Mouse (Mus musculus) cerebellum, adult 18-20 months (tissue): ENCODE measurements around the gene Ms4a14.
"Not testable (repeated sequence)": the region's sequence is repeated elsewhere in the genome, so short reads cannot be mapped to it uniquely, and the experiment has no call there.

Experiments used
- DNase-seq, 2 experiments: peaks; one replicate each; pipeline ENCODE4 v3.0.0; 2021

The Ms4a14 gene

GRCm38 (mm10) chr19:11314354-11314753 lies at the start of gene Ms4a14:
Gene Ms4a14, minus strand, starts transcription at chr19:11314454.
- DNase-seq, result no peak

DNA sequence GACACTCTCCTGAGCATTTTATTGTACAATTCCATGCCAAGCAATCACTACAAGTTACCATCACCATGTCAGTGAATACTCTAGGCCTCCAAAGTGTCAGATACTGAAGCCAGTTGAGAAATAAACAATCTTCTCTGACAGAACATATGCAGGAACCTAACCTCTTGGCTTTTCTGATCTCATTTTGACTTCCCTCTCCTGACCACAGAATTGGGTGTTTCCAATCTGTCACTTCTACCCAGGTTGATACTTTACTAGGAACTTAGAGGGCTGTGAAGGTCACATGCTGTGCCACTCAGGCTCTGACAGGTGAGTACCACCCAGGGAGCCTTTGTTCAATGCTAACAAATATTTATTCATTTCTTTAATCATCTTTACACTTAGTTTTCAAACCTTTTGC lies 47.7 kb upstream of the Ms4a14 start:
- no peak for DNase-seq

- no peak for DNase-seq
These were observed 45.9 kb upstream of the Ms4a14 start for GRCm38 (mm10) chr19:11360106-11360505.

DNA sequence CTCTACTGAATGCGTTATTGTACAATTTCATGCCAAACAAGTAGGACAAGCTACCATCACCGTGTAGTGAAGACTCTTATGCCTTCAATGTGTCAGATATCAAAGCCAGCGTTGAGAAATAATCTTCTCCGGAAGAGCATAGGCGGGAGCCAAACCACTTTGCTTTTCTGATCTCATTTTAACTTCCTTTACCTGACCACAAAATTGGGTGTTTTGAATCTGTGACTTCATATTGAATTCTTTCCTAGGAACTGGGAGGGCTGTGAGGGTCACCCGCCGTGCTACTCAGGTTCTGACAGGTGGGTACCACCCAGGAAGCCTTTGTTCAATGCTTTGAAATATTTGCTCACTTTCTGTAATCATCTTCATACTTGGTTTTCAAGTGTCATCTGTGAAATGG lies 41.5 kb upstream of the Ms4a14 start:
- no peak for DNase-seq

DNA sequence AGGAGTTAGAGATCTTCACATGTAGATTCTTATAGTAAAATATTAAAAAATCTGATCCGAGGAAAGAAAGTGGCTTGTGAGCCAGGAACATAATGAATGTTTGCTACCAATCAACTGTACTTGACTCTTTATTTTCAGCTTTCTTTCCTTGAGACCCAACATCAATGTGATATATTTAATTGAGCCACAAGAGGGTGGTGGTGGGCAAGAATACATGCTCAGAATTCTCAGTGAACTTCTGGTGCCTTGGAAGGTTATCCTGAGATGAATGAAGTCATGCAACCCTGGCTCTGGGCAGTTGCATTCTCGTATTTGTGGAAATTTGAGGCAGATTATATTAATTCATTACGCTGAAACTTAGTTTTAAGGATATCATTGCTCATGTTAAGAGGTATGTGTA lies 37.6 kb upstream of the Ms4a14 start:
- DNase-seq, result no peak

DNA sequence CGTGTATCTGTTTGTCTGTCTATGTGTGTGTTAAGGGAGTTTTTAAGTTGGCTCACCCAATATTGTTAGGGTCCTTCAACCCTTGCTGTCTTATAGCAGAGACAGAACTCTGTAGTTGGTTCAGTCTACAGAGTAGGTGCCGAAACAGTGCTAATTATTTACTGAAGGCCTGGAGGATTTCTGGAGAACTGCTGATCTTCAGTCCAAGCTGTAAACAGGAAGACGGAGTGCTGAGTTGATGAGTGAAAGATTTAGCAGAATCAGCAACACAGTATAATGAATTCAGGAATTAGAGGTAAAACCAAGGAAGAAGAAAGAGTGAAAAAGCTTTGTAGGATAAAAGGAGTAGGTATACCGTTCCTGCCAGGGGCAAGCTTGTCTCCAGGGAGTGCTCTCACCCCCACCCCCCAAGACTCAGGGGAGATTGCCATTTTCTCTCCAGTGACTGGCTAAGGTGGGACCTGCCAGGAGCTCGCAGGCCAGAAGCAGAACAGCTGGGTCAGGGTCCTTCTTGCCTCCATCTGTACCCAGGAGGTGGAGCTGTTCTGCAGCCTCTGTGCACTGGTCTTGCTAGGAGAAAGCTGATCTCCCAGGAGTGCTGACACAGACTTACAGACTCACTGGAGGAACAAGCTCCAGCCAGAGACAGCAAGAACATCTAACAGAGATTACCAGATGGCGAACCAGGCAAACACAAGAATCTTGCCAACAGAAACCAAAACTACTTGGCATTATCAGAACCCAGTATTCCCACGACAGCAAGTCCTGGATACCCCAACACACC lies 35.6 kb upstream of the Ms4a14 start:
- no peak for DNase-seq

GRCm38 (mm10) chr19:11343992-11344391 lies 29.7 kb upstream of the Ms4a14 start:
- no peak for DNase-seq

DNA sequence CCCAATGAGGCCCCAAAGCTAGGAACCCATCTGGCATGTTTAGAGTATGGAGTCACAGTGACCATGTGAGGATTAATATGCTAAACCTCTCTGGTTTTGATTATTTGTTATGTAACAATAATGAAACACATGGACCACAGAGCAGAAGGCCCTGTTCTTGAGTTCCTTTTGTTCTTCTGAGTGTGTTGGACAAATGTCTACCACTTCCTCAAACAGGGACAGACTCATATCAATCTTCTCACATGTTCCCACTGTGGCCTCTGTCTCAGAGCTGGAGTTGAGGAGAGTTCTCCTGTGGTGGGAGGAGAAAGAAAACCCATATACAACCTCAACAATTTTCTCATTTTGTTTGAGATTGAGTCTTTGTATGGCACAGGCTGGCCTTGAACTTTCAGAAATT lies 28.9 kb upstream of the Ms4a14 start:
- DNase-seq, result no peak

GRCm38 (mm10) chr19:11335932-11336331 lies 21.7 kb upstream of the Ms4a14 start, which contains the start of gene Ms4a7:
Gene Ms4a7, minus strand, starts transcription at chr19:11336146.
- no peak for DNase-seq

GRCm38 (mm10) chr19:11321123-11321522 lies 6.9 kb upstream of the Ms4a14 start:
- DNase-seq, result no peak

DNA sequence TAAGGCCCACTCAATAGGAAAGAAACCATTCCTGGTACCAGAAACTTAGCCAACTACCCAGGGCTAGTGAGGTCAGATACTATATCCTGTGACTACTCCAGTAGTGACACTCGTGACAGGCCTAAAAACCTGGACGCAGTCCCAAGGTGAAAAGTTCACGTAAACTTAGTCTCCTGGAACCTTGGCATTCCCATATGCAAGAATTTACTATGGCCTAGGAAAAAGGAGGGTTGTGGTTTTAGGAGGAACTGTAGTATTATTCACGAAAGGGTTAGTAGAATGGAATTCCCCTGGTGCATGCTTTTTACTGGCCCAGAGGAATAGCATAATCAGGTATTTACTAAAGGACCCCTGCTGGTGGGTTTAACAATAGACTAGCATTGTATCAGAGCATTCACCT lies 2.5 kb upstream of the Ms4a14 start:
- no peak for DNase-seq

DNA sequence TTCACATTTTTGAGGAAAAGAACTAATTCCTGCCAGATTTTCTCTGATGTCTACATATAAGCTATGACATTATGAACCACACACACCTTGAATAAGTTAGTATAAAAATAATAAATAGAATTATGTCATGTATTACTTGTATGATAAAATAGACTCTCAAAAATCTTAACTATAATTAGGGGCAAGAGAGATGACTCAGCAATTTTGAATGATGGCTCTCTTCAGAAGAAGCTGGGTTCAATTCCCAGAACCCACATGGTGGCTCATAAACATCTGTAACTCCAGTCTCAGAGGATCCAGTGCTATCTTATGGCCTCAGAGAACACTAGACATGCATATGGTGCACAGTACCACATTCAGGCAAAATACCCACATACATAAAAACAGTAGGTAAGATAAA lies 5.4 kb downstream of the Ms4a14 start:
- no peak for DNase-seq

GRCm38 (mm10) chr19:11299529-11299928 lies 14.7 kb downstream of the Ms4a14 start:
- not testable (repeated sequence) for DNase-seq

- DNase-seq, result no peak
These were observed 15.3 kb downstream of the Ms4a14 start for GRCm38 (mm10) chr19:11298939-11299338.

DNA sequence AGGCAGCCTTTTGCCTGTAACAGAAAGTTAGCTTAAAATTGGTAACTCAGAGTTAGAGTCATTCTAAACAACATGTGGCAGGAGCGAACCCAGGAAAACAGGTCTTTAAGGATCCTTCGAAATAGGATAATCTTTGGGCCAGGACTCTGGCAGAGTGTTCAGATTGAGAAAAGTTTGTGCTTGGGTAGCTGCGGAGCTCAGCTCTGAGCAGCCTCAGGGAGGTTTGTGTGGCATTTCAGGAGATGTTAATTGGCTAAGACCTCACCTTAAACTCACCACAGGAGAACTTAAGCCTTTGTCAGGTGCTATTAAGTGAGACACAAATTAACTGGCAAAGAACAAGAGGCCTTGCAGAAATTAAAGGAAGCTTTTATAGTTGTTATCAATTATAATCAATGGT lies 20.6 kb downstream of the Ms4a14 start:
- not testable (repeated sequence) for DNase-seq

GRCm38 (mm10) chr19:11292990-11293389 lies 21.3 kb downstream of the Ms4a14 start:
- DNase-seq, result no peak

- no peak for DNase-seq
These were observed 30.5 kb downstream of the Ms4a14 start, which contains the start of gene Ms4a5 for GRCm38 (mm10) chr19:11283773-11284172. Gene Ms4a5, minus strand, starts transcription at chr19:11283873.

- DNase-seq, result no peak
These were observed 34.0 kb downstream of the Ms4a14 start for GRCm38 (mm10) chr19:11280223-11280622.

GRCm38 (mm10) chr19:11276431-11276830 lies 37.8 kb downstream of the Ms4a14 start:
- DNase-seq, result no peak

DNA sequence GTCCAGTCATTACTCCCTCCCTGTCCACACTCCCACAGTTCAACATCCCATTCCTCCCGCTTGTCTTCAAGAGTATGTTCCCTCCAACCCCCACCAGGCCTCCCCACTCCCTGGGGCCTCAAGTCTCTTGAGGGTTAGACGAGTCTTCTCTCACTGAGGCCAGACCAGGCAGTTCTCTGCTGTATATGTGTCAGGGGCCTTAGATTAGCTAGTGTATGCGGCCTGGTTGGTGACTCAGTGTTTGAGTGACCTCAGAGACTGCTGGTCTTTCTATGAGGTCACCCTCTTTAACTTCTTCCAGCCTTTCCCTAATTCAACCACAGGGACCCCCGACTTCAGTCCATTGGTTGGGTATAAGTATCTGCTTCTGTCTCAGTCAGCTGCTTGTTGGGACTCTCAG lies 47.3 kb downstream of the Ms4a14 start:
- DNase-seq, result no peak

DNA sequence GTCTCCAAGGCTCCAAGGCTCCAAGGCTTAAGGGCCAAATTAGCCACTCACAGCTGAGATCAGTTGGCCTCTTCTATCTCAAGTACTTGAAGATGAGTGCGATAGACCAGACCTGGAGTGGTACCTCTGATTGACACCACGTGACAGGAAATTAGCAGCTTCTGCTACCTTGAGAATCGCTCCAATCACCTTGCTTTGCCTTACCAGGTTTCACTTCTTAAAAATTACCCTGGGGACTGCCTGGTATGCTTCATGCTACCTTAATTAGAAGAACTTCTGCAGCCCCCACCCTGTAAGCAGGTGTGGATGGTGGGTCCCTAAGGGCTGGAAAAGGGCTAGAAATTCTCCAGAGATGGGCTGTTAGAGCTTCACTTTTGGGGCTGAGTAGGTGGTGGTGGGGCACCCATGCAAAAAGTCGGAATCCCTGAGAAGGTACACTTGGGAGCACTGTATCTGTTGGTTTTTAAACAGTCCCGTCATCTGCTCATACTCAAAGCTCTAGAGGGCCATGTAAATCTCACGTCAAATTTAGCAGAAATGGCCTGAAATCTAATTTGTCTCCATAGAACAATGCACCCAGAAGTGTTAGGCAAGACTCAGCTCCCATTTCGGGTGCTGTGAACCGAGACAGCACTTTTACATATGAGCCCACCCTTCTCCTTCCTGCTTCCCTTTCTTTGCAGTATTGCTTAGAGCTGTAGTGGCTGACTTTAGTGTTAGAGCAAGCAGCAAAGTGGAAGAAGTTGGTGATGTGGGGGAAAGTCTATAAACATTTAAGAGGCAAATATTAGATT lies 48.0 kb downstream of the Ms4a14 start, which contains the start of gene Ms4a1:
Gene Ms4a1, minus strand, starts transcription at position 190 of the 794 bp plus-strand sequence.
- no peak for DNase-seq

- no peak for DNase-seq
These were observed 49.6 kb downstream of the Ms4a14 start for GRCm38 (mm10) chr19:11264602-11265185.

- DNase-seq, result no peak
These were observed 50.7 kb downstream of the Ms4a14 start for GRCm38 (mm10) chr19:11263549-11263948.

DNA sequence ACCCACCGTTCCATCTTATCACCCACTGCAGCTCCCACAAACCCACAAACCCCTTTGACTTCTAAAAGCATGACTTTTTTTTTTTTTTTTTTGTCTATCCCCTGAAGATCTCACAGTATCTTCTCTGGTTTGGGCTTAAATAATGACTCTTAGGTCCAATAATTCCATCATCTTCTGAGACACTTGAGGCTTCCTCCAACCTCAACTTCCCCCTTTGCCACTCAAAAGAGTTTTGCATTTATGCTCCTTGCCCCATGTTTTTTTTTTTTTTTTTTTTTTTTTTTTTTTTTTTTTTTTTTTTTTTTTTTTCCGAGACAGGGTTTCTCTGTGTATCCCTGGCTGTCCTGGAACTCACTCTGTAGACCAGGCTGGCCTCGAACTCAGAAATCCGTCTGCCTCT lies 51.3 kb downstream of the Ms4a14 start:
- not testable (repeated sequence) for DNase-seq
